Mouse (Mus musculus): Measurements from ENCODE around the gene Kcnip1. TPM values are rescaled to one million over a fixed set of nuclear protein-coding genes. Genes with fewer than 3 reads are reported as not detected.

Gene Kcnip1
- polyA plus RNA-seq, 1 experiment from 2014 or later = 3.1 TPM

GRCm38 (mm10) chr11:34009316-34010087 lies 16.6 kb upstream of the Kcnip1 start:
- H3K4me3 ChIP-seq = no peak overlapping the region
- no peaks in the 10 kb centered on the region for H3K27me3 ChIP-seq
- no peak overlapping the region for H3K9ac ChIP-seq
- no peaks in the 10 kb centered on the region for H3K36me3 ChIP-seq
- WGBS = 82% methylated on average over 12 of the region's 12 CpGs
- ATAC-seq (ENCODE audit: low FRiP score, low read depth) = no peak
- H3K4me1 ChIP-seq = peaks cover 8% of the 10 kb centered on the region
- H3K4me2 ChIP-seq (replicated peaks) = no peak overlapping the region
- H3K9me3 ChIP-seq = no peaks in the 10 kb centered on the region
- no peak overlapping the region for H3K27ac ChIP-seq

- Histone ChIP-seq H3K27ac (no peak overlapping the region), H3K4me3 (no peak overlapping the region), H3K27me3 (no peaks in the 10 kb centered on the region), H3K4me1 (peaks cover 8% of the 10 kb centered on the region), H3K36me3 (no peaks in the 10 kb centered on the region), H3K9me3 (no peaks in the 10 kb centered on the region), H3K4me2 (replicated peaks) (no peak overlapping the region), H3K9ac (no peak overlapping the region)
- peak; percentile 38; the same call in 1 of the 2 replicates for ATAC-seq (ENCODE audit: low FRiP score, low read depth)
- WGBS = 38% methylated on average over 9 of the region's 9 CpGs
Observed at GRCm38 (mm10) chr11:34008702-34009101, 15.8 kb upstream of the Kcnip1 start.

GRCm38 (mm10) chr11:34008214-34008613 lies 15.3 kb upstream of the Kcnip1 start:
- Histone ChIP-seq H3K27me3 (no peaks in the 10 kb centered on the region), H3K4me3 (no peak overlapping the region), H3K27ac (no peak overlapping the region), H3K36me3 (no peaks in the 10 kb centered on the region), H3K4me1 (peaks cover 8% of the 10 kb centered on the region), H3K9me3 (no peaks in the 10 kb centered on the region), H3K9ac (no peak overlapping the region), H3K4me2 (replicated peaks) (no peak overlapping the region)
- 86% methylated on average over 11 of the region's 11 CpGs for WGBS
- no peak for ATAC-seq (ENCODE audit: low FRiP score, low read depth)

GRCm38 (mm10) chr11:34007616-34008015 lies 14.7 kb upstream of the Kcnip1 start:
- H3K36me3 ChIP-seq = no peaks in the 10 kb centered on the region
- H3K4me3 ChIP-seq = no peak overlapping the region
- H3K27ac ChIP-seq = no peak overlapping the region
- H3K9me3 ChIP-seq = no peaks in the 10 kb centered on the region
- H3K4me2 ChIP-seq (replicated peaks) = no peak overlapping the region
- no peak overlapping the region for H3K9ac ChIP-seq
- peaks cover 8% of the 10 kb centered on the region for H3K4me1 ChIP-seq
- no peak for ATAC-seq (ENCODE audit: low FRiP score, low read depth)
- H3K27me3 ChIP-seq = no peaks in the 10 kb centered on the region
- 97% methylated on average over 2 of the region's 2 CpGs for WGBS

GRCm38 (mm10) chr11:34002593-34002965 lies 9.6 kb upstream of the Kcnip1 start:
- no peak overlapping the region for H3K4me3 ChIP-seq
- no peaks in the 10 kb centered on the region for H3K36me3 ChIP-seq
- H3K9ac ChIP-seq = no peak overlapping the region
- no peak overlapping the region for H3K4me2 ChIP-seq (replicated peaks)
- no peak for ATAC-seq (ENCODE audit: low FRiP score, low read depth)
- H3K27ac ChIP-seq = no peak overlapping the region
- no peaks in the 10 kb centered on the region for H3K27me3 ChIP-seq
- H3K9me3 ChIP-seq = no peaks in the 10 kb centered on the region
- 74% methylated on average over 5 of the region's 5 CpGs for WGBS
- no peaks in the 10 kb centered on the region for H3K4me1 ChIP-seq

- no peak overlapping the region for H3K4me2 ChIP-seq (replicated peaks)
- no peaks in the 10 kb centered on the region for H3K4me1 ChIP-seq
- no peak for ATAC-seq (ENCODE audit: low FRiP score, low read depth)
- H3K4me3 ChIP-seq = no peak overlapping the region
- no peak overlapping the region for H3K27ac ChIP-seq
- no peaks in the 10 kb centered on the region for H3K9me3 ChIP-seq
- WGBS = 14% methylated on average over 5 of the region's 5 CpGs
- no peaks in the 10 kb centered on the region for H3K36me3 ChIP-seq
- H3K27me3 ChIP-seq = no peaks in the 10 kb centered on the region
- no peak overlapping the region for H3K9ac ChIP-seq
Observed at GRCm38 (mm10) chr11:34001938-34002592, 9.1 kb upstream of the Kcnip1 start.

- Histone ChIP-seq H3K36me3 (no peaks in the 10 kb centered on the region), H3K27ac (no peak overlapping the region), H3K9ac (no peak overlapping the region), H3K4me3 (no peak overlapping the region), H3K27me3 (no peaks in the 10 kb centered on the region), H3K4me1 (no peaks in the 10 kb centered on the region), H3K4me2 (replicated peaks) (no peak overlapping the region), H3K9me3 (no peaks in the 10 kb centered on the region)
- 78% methylated on average over 3 of the region's 3 CpGs for WGBS
- ATAC-seq (ENCODE audit: low FRiP score, low read depth) = no peak
Observed at GRCm38 (mm10) chr11:34000416-34000815, 7.5 kb upstream of the Kcnip1 start.

- Histone ChIP-seq H3K9me3 (no peaks in the 10 kb centered on the region), H3K36me3 (no peaks in the 10 kb centered on the region), H3K4me1 (peaks cover 3% of the 10 kb centered on the region), H3K27me3 (peaks cover 15% of the 10 kb centered on the region), H3K4me2 (replicated peaks) (no peak overlapping the region), H3K4me3 (no peak overlapping the region), H3K27ac (no peak overlapping the region), H3K9ac (no peak overlapping the region)
- no peak for ATAC-seq (ENCODE audit: low FRiP score, low read depth)
- 58% methylated on average over 10 of the region's 10 CpGs for WGBS
Observed at GRCm38 (mm10) chr11:33998244-33998643, 5.3 kb upstream of the Kcnip1 start.

- peak overlapping the region; percentile 55 for H3K4me2 ChIP-seq (replicated peaks)
- 57% methylated on average over 5 of the region's 5 CpGs for WGBS
Observed at GRCm38 (mm10) chr11:33993496-33993895, 544 bp upstream of the Kcnip1 start.

GRCm38 (mm10) chr11:33990002-33990401 lies 3.0 kb downstream of the Kcnip1 start:
- no peak overlapping the region for H3K4me3 ChIP-seq
- peaks cover 18% of the 10 kb centered on the region for H3K4me1 ChIP-seq
- peaks cover 24% of the 10 kb centered on the region for H3K27me3 ChIP-seq
- no peak overlapping the region for H3K27ac ChIP-seq
- no peaks in the 10 kb centered on the region for H3K36me3 ChIP-seq
- WGBS = 79% methylated on average over 5 of the region's 5 CpGs
- no peaks in the 10 kb centered on the region for H3K9me3 ChIP-seq
- H3K9ac ChIP-seq = no peak overlapping the region
- ATAC-seq (ENCODE audit: low FRiP score, low read depth) = no peak
- no peak overlapping the region for H3K4me2 ChIP-seq (replicated peaks)

More at GRCm38 (mm10) chr11:33993496-33993895, 544 bp upstream of the Kcnip1 start:
- H3K4me1 ChIP-seq = peaks cover 18% of the 10 kb centered on the region
- H3K27ac ChIP-seq = no peak overlapping the region
- H3K9me3 ChIP-seq = no peaks in the 10 kb centered on the region
- ATAC-seq (ENCODE audit: low FRiP score, low read depth) = 0 out of 2 replicates have a peak, but pooled peaks have one; percentile 8
- no peaks in the 10 kb centered on the region for H3K36me3 ChIP-seq
- no peak overlapping the region for H3K9ac ChIP-seq
- no peak overlapping the region for H3K4me3 ChIP-seq
- peaks cover 26% of the 10 kb centered on the region for H3K27me3 ChIP-seq

- H3K4me2 ChIP-seq (replicated peaks) = no peak overlapping the region
- H3K27ac ChIP-seq = no peak overlapping the region
- peaks cover 3% of the 10 kb centered on the region; the same call in 1 of the 2 replicates for H3K4me1 ChIP-seq
- H3K27me3 ChIP-seq = no peaks in the 10 kb centered on the region
- no peaks in the 10 kb centered on the region for H3K36me3 ChIP-seq
- H3K9me3 ChIP-seq = no peaks in the 10 kb centered on the region
- H3K9ac ChIP-seq = no peak overlapping the region
- H3K4me3 ChIP-seq = no peak overlapping the region
- no peak for ATAC-seq (ENCODE audit: low FRiP score, low read depth)
- WGBS = 76% methylated on average over 2 of the region's 2 CpGs
Observed at GRCm38 (mm10) chr11:33986525-33986924, 6.4 kb downstream of the Kcnip1 start.

- Histone ChIP-seq H3K9me3 (no peaks in the 10 kb centered on the region), H3K4me3 (no peak overlapping the region), H3K9ac (no peak overlapping the region), H3K4me2 (replicated peaks) (no peak overlapping the region), H3K27me3 (no peaks in the 10 kb centered on the region), H3K36me3 (no peaks in the 10 kb centered on the region), H3K27ac (no peak overlapping the region; the same call in 1 of the 2 replicates), H3K4me1 (peaks cover 16% of the 10 kb centered on the region)
- no peak for ATAC-seq (ENCODE audit: low FRiP score, low read depth)
- 23% methylated on average over 4 of the region's 4 CpGs for WGBS
Observed at GRCm38 (mm10) chr11:33980146-33980545, 12.8 kb downstream of the Kcnip1 start.

All from limb, embryonic 13.5 days (tissue).